Mouse (Mus musculus) layer of hippocampus, adult 2 months (tissue): ENCODE measurements around the gene Tshz2. TPM values are rescaled to one million over a fixed set of nuclear protein-coding genes. Genes with fewer than 3 reads are reported as not detected.

Experiments used
- DNase-seq, 2 experiments: peaks; one replicate each; pipeline ENCODE4 v3.0.0; 2022; ENCODE audit warnings: low spot score in 2 of 2
- H3K27ac ChIP-seq: fragments of 200-600 bp; 2 replicates; pipeline ENCODE4 v1.8.1; 2022
- H3K4me3 ChIP-seq: fragments of 200-600 bp; 2 replicates; pipeline ENCODE4 v1.8.1; 2022; ENCODE audit warnings: mild to moderate bottlenecking
- CTCF ChIP-seq: fragments of 200-600 bp; conservative IDR thresholded peaks from 2 replicates; pipeline ENCODE4 v1.8.1; 2022; ENCODE audit warnings: antibody characterized with exemption, mild to moderate bottlenecking, moderate library complexity
- total RNA-seq, 2 experiments: library from RNA; stranded (reverse); gene quantifications; 2 replicates each; pipeline ENCODE4 v1.2.3; 2021

Gene Tshz2
- total RNA-seq, 2 experiments from 2014 or later = 25.1 to 33.5 TPM

- H3K27ac ChIP-seq = no peak overlapping the region
- H3K4me3 ChIP-seq = no peak overlapping the region
- no peak for DNase-seq
- TF ChIP-seq CTCF = no peak
These were observed 366.1 kb downstream of the Tshz2 start for GRCm38 (mm10) chr2:169998878-169999337.

- Histone ChIP-seq H3K4me3 (no peak overlapping the region), H3K27ac (no peak overlapping the region)
- peak; percentile 11 to 13 for DNase-seq
- peak; percentile 40 for TF ChIP-seq CTCF
These were observed 370.0 kb downstream of the Tshz2 start for GRCm38 (mm10) chr2:170002594-170003504.

DNA sequence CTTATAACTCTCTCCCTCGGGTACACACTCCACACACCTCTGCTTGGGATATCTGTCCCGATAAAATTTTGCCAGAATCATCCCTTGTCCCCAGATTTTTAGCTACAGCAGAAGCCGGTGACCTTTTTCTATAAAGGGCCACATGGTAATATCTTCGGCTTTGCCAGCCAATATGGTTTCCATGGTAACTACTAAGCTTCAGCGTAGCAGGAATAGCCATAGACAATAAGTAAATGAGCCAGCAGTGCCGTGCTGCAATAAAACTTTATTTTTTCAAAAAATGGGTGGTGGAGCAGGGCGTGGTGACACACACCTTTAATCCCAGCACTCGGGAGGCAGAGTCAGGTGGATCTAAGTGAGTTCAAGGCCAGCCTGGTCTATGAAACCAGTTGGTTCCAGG lies 370.9 kb downstream of the Tshz2 start:
- Histone ChIP-seq H3K4me3 (no peak overlapping the region), H3K27ac (no peak overlapping the region)
- no peak for DNase-seq
- no peak for TF ChIP-seq CTCF

- TF ChIP-seq CTCF = no peak
- DNase-seq = no peak
These were observed 374.0 kb downstream of the Tshz2 start for GRCm38 (mm10) chr2:170006829-170007228.

DNA sequence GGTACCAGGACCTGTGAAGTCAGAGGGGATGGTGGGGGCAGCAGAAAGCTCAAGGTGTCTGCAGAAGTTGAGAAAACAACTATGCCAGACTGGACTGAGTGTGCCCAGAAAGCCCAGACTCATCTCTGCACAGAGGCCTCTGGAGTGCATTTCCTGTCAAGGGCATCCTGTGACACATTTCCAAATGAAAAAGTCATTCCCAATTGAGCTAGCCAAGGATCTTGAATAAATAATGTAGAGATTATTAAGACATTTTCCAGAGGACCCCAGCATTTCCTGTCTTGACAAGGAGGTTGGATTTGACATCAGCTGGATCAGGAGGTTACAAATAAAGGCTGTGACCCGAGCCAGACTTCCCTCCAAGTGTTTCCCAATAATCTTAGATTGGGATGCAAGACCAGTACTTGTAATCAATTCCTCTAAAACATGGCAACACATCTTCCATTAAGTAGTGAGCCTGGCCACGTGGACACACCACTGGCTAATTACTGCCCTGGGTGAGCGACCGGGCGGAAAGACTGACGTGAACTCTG lies 374.7 kb downstream of the Tshz2 start:
- no peak overlapping the region for H3K27ac ChIP-seq
- no peak overlapping the region for H3K4me3 ChIP-seq
- no peak for TF ChIP-seq CTCF

More at GRCm38 (mm10) chr2:170006829-170007228, 374.0 kb downstream of the Tshz2 start:
- Histone ChIP-seq H3K4me3 (no peak overlapping the region), H3K27ac (no peak overlapping the region)

DNA sequence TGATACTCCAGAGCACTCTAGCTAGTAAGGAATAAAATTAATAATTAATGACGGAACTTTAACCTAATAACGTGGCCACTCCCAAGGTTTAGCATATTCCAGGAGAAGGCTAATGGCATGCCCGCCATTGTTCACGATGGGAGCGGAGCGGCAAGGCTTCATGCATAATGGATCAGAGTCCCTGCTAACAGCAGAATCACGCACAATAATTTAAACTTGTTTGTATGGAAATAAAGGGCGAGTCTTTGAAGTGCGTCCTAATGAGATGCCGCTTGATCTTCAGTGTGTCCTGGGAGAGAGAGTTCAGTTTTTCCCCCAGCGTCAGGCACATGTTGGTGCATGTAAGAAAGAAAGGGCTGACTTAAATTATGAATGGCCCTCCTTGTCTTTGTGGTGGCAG lies 376.9 kb downstream of the Tshz2 start:
- Histone ChIP-seq H3K27ac (no peak overlapping the region), H3K4me3 (no peak overlapping the region)
- DNase-seq = no peak
- TF ChIP-seq CTCF = 0 out of 2 replicates have a peak, but pooled peaks have one; percentile 11

More for the DNA sequence above, 374.7 kb downstream of the Tshz2 start:
- no peak for DNase-seq

GRCm38 (mm10) chr2:170011858-170012257 lies 379.0 kb downstream of the Tshz2 start:
- DNase-seq = no peak
- no peak overlapping the region for H3K27ac ChIP-seq
- H3K4me3 ChIP-seq = no peak overlapping the region
- TF ChIP-seq CTCF = no peak

DNA sequence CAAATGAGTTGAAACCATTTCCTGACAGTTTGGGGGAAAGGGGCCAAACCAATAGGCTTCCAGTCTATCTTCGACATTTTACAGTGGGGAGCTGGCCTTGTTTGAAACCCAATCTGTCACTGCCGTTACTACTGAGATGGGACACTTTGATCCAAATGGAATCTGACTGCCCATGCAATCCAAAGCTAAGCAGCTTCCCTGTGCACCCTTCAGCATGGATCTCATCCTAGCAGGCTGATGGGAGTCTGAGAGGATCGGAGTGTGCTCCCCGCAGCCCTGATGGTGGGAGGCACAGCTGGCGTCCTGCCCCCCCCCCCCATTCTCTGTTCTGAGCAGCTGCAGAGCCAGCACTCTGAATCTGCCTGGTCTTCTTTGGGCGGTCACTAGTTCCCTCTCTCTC lies 384.5 kb downstream of the Tshz2 start:
- no peak overlapping the region for H3K27ac ChIP-seq
- DNase-seq = no peak
- H3K4me3 ChIP-seq = no peak overlapping the region
- TF ChIP-seq CTCF = no peak

GRCm38 (mm10) chr2:170017926-170018325 lies 385.1 kb downstream of the Tshz2 start:
- no peak for DNase-seq
- H3K4me3 ChIP-seq = no peak overlapping the region
- no peak overlapping the region for H3K27ac ChIP-seq
- no peak for TF ChIP-seq CTCF

GRCm38 (mm10) chr2:170022953-170023352 lies 390.1 kb downstream of the Tshz2 start:
- no peak for TF ChIP-seq CTCF
- DNase-seq = no peak
- Histone ChIP-seq H3K4me3 (no peak overlapping the region), H3K27ac (no peak overlapping the region)

GRCm38 (mm10) chr2:170023741-170024140 lies 390.9 kb downstream of the Tshz2 start:
- no peak for DNase-seq
- TF ChIP-seq CTCF = no peak
- Histone ChIP-seq H3K4me3 (no peak overlapping the region), H3K27ac (no peak overlapping the region)

GRCm38 (mm10) chr2:170024939-170025338 lies 392.1 kb downstream of the Tshz2 start:
- no peak for DNase-seq
- Histone ChIP-seq H3K4me3 (no peak overlapping the region), H3K27ac (no peak overlapping the region)
- TF ChIP-seq CTCF = no peak

- no peak overlapping the region for H3K27ac ChIP-seq
- no peak overlapping the region for H3K4me3 ChIP-seq
- no peak for TF ChIP-seq CTCF
- no peak for DNase-seq
These were observed 393.1 kb downstream of the Tshz2 start for GRCm38 (mm10) chr2:170025896-170026295.

- H3K4me3 ChIP-seq = no peak overlapping the region
These were observed 395.0 kb downstream of the Tshz2 start for GRCm38 (mm10) chr2:170027837-170028236.

More at GRCm38 (mm10) chr2:170027837-170028236, 395.0 kb downstream of the Tshz2 start:
- DNase-seq = no peak
- no peak overlapping the region for H3K27ac ChIP-seq
- peak; percentile 62 for TF ChIP-seq CTCF
